Mouse (Mus musculus) erythroblast, embryonic 14.5 days (primary cell): ENCODE results near the gene Gm5475.

Experiments
- GATA1 ChIP-seq: IDR thresholded peaks from 2 replicates; pipeline ENCODE4 v1.6.1; 2012; ENCODE audit warnings: low read length, inconsistent platforms, mixed read lengths
- TAL1 ChIP-seq: IDR thresholded peaks from 3 replicates; pipeline ENCODE4 v1.6.1; 2012; ENCODE audit warnings: low read length, inconsistent platforms, mixed read lengths

DNA sequence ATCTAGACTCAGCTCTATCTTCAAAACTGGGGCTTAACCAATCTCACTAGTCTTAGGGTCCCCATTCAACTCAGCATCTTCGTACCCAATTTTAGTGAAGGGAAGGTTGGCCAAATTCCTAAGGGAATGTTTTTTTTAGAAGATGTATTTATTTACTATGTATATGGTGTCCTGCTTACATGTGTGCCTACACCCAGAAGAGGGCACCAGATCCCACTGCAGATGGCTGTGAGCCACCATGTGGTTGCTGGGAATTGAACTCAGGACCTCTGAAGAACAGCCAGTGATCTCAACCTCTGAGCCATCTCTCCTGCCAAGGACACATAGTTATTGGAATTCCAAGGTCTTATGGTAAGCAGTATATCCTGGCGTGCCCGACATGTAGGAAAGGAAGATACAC is 26.4 kb upstream of the Gm5475 start:
- TF ChIP-seq TAL1 (no peak), GATA1 (no peak)
